Mouse (Mus musculus) heart, postnatal 10 days (tissue): ENCODE measurements around the gene Ptprg. TPM values are rescaled to one million over a fixed set of nuclear protein-coding genes. Genes with fewer than 3 reads are reported as not detected.

Experiments used
- DNase-seq, 2 experiments: peaks; one replicate each; pipeline ENCODE4 v3.0.0; 2021
- intact Hi-C: fragments of 180-260 bp; cut with DNase I; formaldehyde crosslinking; loops from one replicate; pipeline ENCODE4 v1.15.1; 2025
- total RNA-seq, 2 experiments: library from RNA; stranded (reverse); gene quantifications; 2 replicates each; pipeline ENCODE4 v1.2.3; 2021

Ptprg gene
- 10 to 100 TPM; 79.8 to 89.9 TPM for total RNA-seq

- intact Hi-C loops = loop anchor here (5.0 kb wide), 1 partner anchor 329 kb away; no protein-coding TSS in a partner anchor
- peak; percentile 90 to 93 for DNase-seq
These were observed at the start of gene Ptprg for GRCm38 (mm10) chr14:11553273-11553665. TSS of gene Ptprg (plus strand) at chr14:11553532.

- DNase-seq = peak in 1 of 2 experiments; percentile 4
- intact Hi-C loops = no loop called here
These were observed 49.4 kb upstream of the Ptprg start for GRCm38 (mm10) chr14:11503803-11504365.

GRCm38 (mm10) chr14:11510173-11510572 is 43.2 kb upstream of the Ptprg start:
- intact Hi-C loops = no loop called here
- peak; percentile 81 to 89 for DNase-seq

GRCm38 (mm10) chr14:11519171-11519570 is 34.2 kb upstream of the Ptprg start:
- DNase-seq = no peak
- intact Hi-C loops = no loop called here

- intact Hi-C loops = no loop called here
- no peak for DNase-seq
These were observed 30.3 kb upstream of the Ptprg start for GRCm38 (mm10) chr14:11523052-11523451.

GRCm38 (mm10) chr14:11529591-11529990 is 23.7 kb upstream of the Ptprg start:
- no peak for DNase-seq
- intact Hi-C loops = no loop called here

- intact Hi-C loops = no loop called here
- DNase-seq = peak; percentile 15 to 26
These were observed 18.9 kb upstream of the Ptprg start for GRCm38 (mm10) chr14:11534456-11534855.

GRCm38 (mm10) chr14:11536121-11536520 is 17.2 kb upstream of the Ptprg start:
- intact Hi-C loops = no loop called here
- DNase-seq = no peak

- DNase-seq = peak in 1 of 2 experiments; percentile 19
- intact Hi-C loops = loop anchor here (5.0 kb wide), 1 partner anchor 330 kb away; no protein-coding TSS in a partner anchor
These were observed 1.4 kb upstream of the Ptprg start for GRCm38 (mm10) chr14:11551892-11552291.

- DNase-seq = peak; percentile 54 to 62
- intact Hi-C loops = loop anchor here (5.0 kb wide), 1 partner anchor 330 kb away; no protein-coding TSS in a partner anchor
These were observed 635 bp upstream of the Ptprg start for GRCm38 (mm10) chr14:11552521-11553272.

- intact Hi-C loops = loop anchor here (2.0 to 5.0 kb wide), 3 partner anchors 257 to 587 kb away; no protein-coding TSS in a partner anchor
- DNase-seq = peak in 1 of 2 experiments; percentile 70
These were observed 460 bp downstream of the Ptprg start for GRCm38 (mm10) chr14:11553679-11554305.

- intact Hi-C loops = loop anchor here (2.0 to 5.0 kb wide), 5 partner anchors 88 to 586 kb away; no protein-coding TSS in a partner anchor
- DNase-seq = peak; percentile 77
These were observed 1.1 kb downstream of the Ptprg start for GRCm38 (mm10) chr14:11554306-11555041.

GRCm38 (mm10) chr14:11555061-11555501 is 1.7 kb downstream of the Ptprg start:
- intact Hi-C loops = loop anchor here (2.0 to 5.0 kb wide), 4 partner anchors 87 to 586 kb away; no protein-coding TSS in a partner anchor
- DNase-seq = peak; percentile 35 to 46

GRCm38 (mm10) chr14:11555521-11556355 is 2.4 kb downstream of the Ptprg start:
- intact Hi-C loops = loop anchor here (2.0 to 5.0 kb wide), 5 partner anchors 71 to 585 kb away; no protein-coding TSS in a partner anchor
- DNase-seq = peak; percentile 37 to 51

- peak; percentile 74 to 75 for DNase-seq
- intact Hi-C loops = loop anchor here (2.0 to 5.0 kb wide), 3 partner anchors 72 to 156 kb away; no protein-coding TSS in a partner anchor
These were observed 3.2 kb downstream of the Ptprg start for GRCm38 (mm10) chr14:11556356-11557130.

- no peak for DNase-seq
- intact Hi-C loops = loop anchor here (1.0 to 5.0 kb wide), 3 partner anchors 10 to 154 kb away; no protein-coding TSS in a partner anchor
These were observed 5.2 kb downstream of the Ptprg start for GRCm38 (mm10) chr14:11558496-11558895.

GRCm38 (mm10) chr14:11560641-11561232 is 7.4 kb downstream of the Ptprg start:
- no peak for DNase-seq
- intact Hi-C loops = no loop called here

GRCm38 (mm10) chr14:11561397-11561796 is 8.1 kb downstream of the Ptprg start:
- intact Hi-C loops = no loop called here

More at GRCm38 (mm10) chr14:11561397-11561796, 8.1 kb downstream of the Ptprg start:
- no peak for DNase-seq
